Mouse (Mus musculus) stomach, postnatal 0 days (tissue): ENCODE measurements around the gene Rcn1. TPM values are rescaled to one million over a fixed set of nuclear protein-coding genes. Genes with fewer than 3 reads are reported as not detected.

Experiments used
- ATAC-seq: fragments of 200-750 bp; cut with Nextera tagmentation; 2 replicates; pipeline ENCODE4 v1.8.0; 2017; ENCODE audit not compliant: low FRiP score, low TSS enrichment
- DNase-seq: peaks from one replicate; pipeline ENCODE4 v3.0.0-alpha.2; 2016; ENCODE audit warnings: low spot score
- H3K27ac ChIP-seq: fragments of 300-500 bp; sonication (generic); replicated peaks from 2 replicates; pipeline ENCODE4 v1.5.1; 2014; ENCODE audit warnings: mild to moderate bottlenecking, control low read depth
- H3K27me3 ChIP-seq: fragments of 300-500 bp; sonication (generic); 2 replicates; pipeline ENCODE4 v1.6.1; 2014; ENCODE audit warnings: low read length; ENCODE audit not compliant: control insufficient read depth, insufficient read depth
- H3K36me3 ChIP-seq: fragments of 300-500 bp; sonication (generic); 2 replicates; pipeline ENCODE4 v1.6.1; 2014; ENCODE audit warnings: low read length, mixed read lengths; ENCODE audit not compliant: control insufficient read depth, insufficient read depth
- H3K4me1 ChIP-seq: fragments of 300-500 bp; sonication (generic); replicated peaks from 2 replicates; pipeline ENCODE4 v1.6.1; 2014; ENCODE audit warnings: antibody characterized with exemption; ENCODE audit not compliant: control insufficient read depth, insufficient read depth
- H3K4me2 ChIP-seq: fragments of 300-500 bp; sonication (generic); replicated peaks from 2 replicates; pipeline ENCODE4 v1.6.1; 2014; ENCODE audit warnings: low read depth, mild to moderate bottlenecking, control low read depth, moderate library complexity
- H3K4me3 ChIP-seq: fragments of 300-500 bp; sonication (generic); 2 replicates; pipeline ENCODE4 v1.5.1; 2014; ENCODE audit warnings: low read depth, low read length, control low read depth
- H3K9ac ChIP-seq: fragments of 300-500 bp; sonication (generic); 2 replicates; pipeline ENCODE4 v1.6.1; 2014; ENCODE audit warnings: mild to moderate bottlenecking, low read length, control low read depth, mixed read lengths
- H3K9me3 ChIP-seq: fragments of 300-500 bp; sonication (generic); 2 replicates; pipeline ENCODE4 v1.6.1; 2016; ENCODE audit warnings: low read length; ENCODE audit not compliant: control insufficient read depth
- CTCF ChIP-seq: IDR thresholded peaks from 2 replicates; pipeline ENCODE4 v1.5.1; 2016; ENCODE audit warnings: antibody characterized with exemption, low read depth, mild to moderate bottlenecking, moderate library complexity
- EP300 ChIP-seq: optimal IDR thresholded peaks from 2 replicates; pipeline ENCODE3; 2016; ENCODE audit warnings: antibody characterized with exemption
- WGBS: fragments of 180-500 bp; shearing (Covaris S2); extraction: QIAGEN DNeasy Blood & Tissue Kit; methylation state at CpG from one replicate; pipeline ENCODE4 v1.1.7; 2014; 5-methylcytosine and 5-hydroxymethylcytosine counted together
- polyA plus RNA-seq: library from polyadenylated mRNA; unstranded; fragments of >200 nt; fragmentation: Nextera tagmentation; extraction: Ambion mirVana; gene quantifications from 2 replicates; pipeline ENCODE4 v1.2.1, GENCODE M21; 2015

Rcn1 gene
- polyA plus RNA-seq, 1 experiment from 2014 or later: 64.9 TPM

DNA sequence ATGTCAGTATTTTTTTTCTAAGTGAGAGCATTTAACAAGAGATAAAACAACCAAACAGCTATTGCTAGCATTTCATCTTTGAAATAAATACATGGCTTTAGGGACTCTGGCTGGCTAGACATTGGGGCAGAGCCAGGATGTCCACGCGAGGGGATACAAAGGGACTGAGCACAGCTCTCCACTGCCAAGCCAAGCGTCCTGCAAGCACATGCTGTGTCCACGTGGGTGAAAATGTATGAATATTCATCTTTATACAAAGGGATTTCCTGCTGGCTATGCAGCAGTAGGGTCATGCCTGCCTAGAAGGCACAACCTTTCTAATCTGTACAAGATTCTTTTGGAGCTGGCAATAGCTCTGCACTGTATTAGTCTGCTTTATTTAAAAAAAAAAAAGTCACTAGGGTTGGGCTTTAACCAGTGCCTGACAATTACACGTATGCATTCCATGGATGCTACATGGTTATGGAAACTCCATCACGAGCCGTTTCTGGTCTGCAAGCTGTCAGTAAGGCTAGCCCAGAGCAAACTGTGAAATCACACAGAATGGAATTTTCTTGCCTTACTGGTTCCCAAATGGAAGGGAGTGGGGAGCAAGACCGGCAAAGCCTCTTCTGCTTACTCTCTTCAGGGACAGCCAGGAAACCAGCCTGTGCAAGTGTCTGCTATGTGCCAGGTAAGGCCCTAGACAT, 17.7 kb upstream of the Rcn1 start:
- H3K9ac ChIP-seq: no peak overlapping the region
- TF ChIP-seq EP300 (no peak), CTCF (no peak)
- no peak overlapping the region for H3K27ac ChIP-seq
- no peak overlapping the region for H3K4me2 ChIP-seq
- H3K4me3 ChIP-seq: no peak overlapping the region
- 32% methylated on average over 8 of the region's 8 CpGs for WGBS
- ATAC-seq: no peak
- H3K4me1 ChIP-seq: no peaks in the 10 kb centered on the region
- no peaks in the 10 kb centered on the region for H3K36me3 ChIP-seq
- no peaks in the 10 kb centered on the region for H3K9me3 ChIP-seq
- no peak for DNase-seq
- H3K27me3 ChIP-seq: no peaks in the 10 kb centered on the region

DNA sequence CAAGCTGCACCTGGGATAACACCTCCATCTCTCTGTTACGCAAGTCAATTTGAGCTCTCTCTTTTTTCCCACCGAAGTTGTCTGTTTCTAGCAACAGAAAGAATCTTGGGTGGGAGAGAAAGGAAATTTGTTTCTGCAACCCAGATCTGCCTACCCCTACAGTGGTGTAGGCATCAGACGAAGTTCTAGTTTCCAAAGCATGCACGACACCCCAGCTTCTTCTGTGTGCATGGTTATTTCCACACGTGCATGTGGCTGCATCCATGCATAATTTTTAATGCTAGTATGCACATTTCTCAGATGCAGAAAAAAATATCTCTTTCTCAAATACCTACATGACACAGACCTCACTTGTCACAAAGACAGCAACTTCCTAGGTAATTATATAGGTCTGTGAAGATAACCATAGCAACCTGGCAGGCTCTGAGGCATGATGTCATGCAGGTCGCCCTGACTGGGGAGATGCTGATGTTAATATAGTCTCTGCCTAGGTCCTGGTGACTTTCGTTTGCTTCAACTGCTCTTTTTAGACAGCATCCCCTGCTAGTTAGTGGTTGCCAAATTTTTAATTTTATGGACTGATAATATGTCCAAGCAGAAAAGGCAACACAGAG, 17.0 kb upstream of the Rcn1 start:
- DNase-seq (no peak), ATAC-seq (no peak)
- H3K36me3 ChIP-seq: no peaks in the 10 kb centered on the region
- whole genome bisulfite sequencing: 63% methylated on average over 7 of the region's 7 CpGs
- H3K27ac ChIP-seq: no peak overlapping the region
- H3K9me3 ChIP-seq: no peaks in the 10 kb centered on the region
- H3K9ac ChIP-seq: no peak overlapping the region
- TF ChIP-seq CTCF (no peak), EP300 (no peak)
- H3K4me3 ChIP-seq: no peak overlapping the region
- H3K4me1 ChIP-seq: no peaks in the 10 kb centered on the region
- no peaks in the 10 kb centered on the region for H3K27me3 ChIP-seq
- H3K4me2 ChIP-seq: no peak overlapping the region

DNA sequence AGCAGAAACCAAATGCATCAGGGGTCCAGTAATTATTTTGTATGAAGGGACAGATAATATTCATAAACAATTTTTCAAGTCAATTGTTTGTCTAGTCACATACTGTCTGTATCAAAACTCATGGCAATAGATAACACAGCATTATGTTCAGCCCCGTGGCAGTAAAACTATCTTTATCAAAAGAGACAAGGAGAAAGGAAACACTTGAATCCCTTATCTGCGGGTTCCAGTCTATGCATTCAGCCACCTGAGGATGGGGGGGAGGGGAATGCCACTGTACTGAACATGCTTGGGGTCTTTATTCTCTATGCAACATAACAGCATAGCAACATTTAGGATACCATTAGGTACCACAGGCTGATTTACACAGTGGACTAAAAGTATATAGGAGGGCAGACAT, 15.2 kb upstream of the Rcn1 start:
- DNase-seq (no peak), ATAC-seq (no peak)
- WGBS: 49% methylated on average over 2 of the region's 2 CpGs

DNA sequence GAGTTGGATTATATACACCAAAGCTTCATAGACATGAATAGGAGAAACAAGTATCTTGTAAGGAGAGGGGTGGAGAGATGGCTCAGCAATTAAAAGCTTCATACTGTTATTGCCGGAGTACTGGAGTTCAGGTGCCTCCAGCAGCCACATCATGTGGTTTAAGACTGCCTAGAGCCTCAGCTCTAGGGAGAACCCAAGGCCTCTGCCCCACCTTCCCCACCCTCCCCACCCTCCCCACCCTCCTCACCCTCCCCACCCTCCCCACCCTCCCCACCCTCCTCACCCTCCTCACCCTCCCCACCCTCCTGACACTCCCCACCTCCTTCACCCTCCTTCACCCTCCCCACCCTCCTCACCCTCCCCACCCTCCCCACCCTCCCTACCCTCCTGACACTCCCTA, 10.1 kb upstream of the Rcn1 start:
- Histone ChIP-seq H3K9me3 (no peaks in the 10 kb centered on the region), H3K4me1 (no peaks in the 10 kb centered on the region), H3K9ac (no peak overlapping the region), H3K27me3 (no peaks in the 10 kb centered on the region), H3K4me2 (no peak overlapping the region), H3K4me3 (no peak overlapping the region), H3K27ac (no peak overlapping the region), H3K36me3 (no peaks in the 10 kb centered on the region)
- WGBS: 67% methylated on average over 1 of the region's 1 CpGs
- no peak for TF ChIP-seq EP300
- no peak for ATAC-seq
- DNase-seq: no peak

More for the DNA sequence above, 15.2 kb upstream of the Rcn1 start:
- no peak for TF ChIP-seq EP300
- no peak for TF ChIP-seq CTCF
- H3K9me3 ChIP-seq: no peaks in the 10 kb centered on the region
- H3K4me2 ChIP-seq: no peak overlapping the region
- H3K36me3 ChIP-seq: no peaks in the 10 kb centered on the region
- no peak overlapping the region for H3K27ac ChIP-seq
- H3K9ac ChIP-seq: no peak overlapping the region
- no peaks in the 10 kb centered on the region for H3K4me1 ChIP-seq
- H3K4me3 ChIP-seq: no peak overlapping the region
- H3K27me3 ChIP-seq: no peaks in the 10 kb centered on the region

DNA sequence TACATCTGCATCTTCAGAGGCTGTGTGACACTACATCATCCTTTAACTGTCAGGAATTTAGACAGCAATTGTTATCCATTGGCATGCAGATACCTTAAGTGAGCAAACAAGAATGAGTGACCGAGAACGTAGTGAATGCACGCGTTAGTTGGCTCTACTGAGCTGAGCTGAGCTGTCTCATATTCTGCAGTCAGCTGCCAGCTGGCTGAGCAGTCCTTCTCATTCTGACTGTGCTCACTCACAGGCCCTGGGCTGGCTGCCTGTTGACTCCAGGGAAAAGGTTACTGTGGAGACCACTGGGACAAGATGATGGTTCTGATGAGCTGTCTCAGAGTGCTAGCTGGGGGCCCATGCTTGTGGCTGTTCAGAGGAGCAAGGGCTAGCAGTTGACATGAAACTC, 9.4 kb upstream of the Rcn1 start:
- H3K4me3 ChIP-seq: no peak overlapping the region
- no peak for TF ChIP-seq EP300
- TF ChIP-seq CTCF: no peak
- H3K27me3 ChIP-seq: no peaks in the 10 kb centered on the region
- no peak overlapping the region for H3K27ac ChIP-seq
- 29% methylated on average over 4 of the region's 4 CpGs for WGBS
- ATAC-seq (no peak), DNase-seq (no peak)
- no peaks in the 10 kb centered on the region for H3K4me1 ChIP-seq
- no peak overlapping the region for H3K9ac ChIP-seq
- H3K36me3 ChIP-seq: no peaks in the 10 kb centered on the region
- H3K4me2 ChIP-seq: no peak overlapping the region
- no peaks in the 10 kb centered on the region for H3K9me3 ChIP-seq

DNA sequence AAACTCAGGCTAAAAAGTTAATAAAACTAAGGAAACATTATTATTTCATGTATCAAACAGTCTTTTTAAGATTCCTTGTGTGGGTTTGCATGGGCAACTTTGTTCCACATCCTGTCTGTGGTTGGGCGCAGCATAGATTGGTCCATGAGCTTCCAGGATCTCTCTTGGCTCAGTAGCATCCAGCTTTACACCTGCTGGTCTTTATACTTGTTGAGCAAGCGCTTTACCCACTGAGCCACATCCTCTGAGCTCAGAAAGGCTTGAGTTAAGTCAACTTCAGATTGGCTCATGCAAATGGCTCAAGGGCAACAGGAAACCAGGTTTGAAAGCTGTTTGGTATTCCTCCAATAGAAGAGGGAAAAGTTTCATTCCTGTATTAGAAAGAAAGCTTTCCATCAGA, 3.1 kb upstream of the Rcn1 start:
- Histone ChIP-seq H3K4me2 (no peak overlapping the region), H3K9ac (no peak overlapping the region), H3K4me3 (no peak overlapping the region), H3K27ac (no peak overlapping the region), H3K9me3 (no peaks in the 10 kb centered on the region), H3K4me1 (peaks cover 4% of the 10 kb centered on the region), H3K27me3 (no peaks in the 10 kb centered on the region), H3K36me3 (no peaks in the 10 kb centered on the region)
- TF ChIP-seq CTCF (no peak), EP300 (no peak)
- no peak for DNase-seq
- ATAC-seq: no peak
- 82% methylated on average over 2 of the region's 2 CpGs for WGBS
